ENCODE assay signal across 39 mouse cellular contexts in the genomic region with DNA sequence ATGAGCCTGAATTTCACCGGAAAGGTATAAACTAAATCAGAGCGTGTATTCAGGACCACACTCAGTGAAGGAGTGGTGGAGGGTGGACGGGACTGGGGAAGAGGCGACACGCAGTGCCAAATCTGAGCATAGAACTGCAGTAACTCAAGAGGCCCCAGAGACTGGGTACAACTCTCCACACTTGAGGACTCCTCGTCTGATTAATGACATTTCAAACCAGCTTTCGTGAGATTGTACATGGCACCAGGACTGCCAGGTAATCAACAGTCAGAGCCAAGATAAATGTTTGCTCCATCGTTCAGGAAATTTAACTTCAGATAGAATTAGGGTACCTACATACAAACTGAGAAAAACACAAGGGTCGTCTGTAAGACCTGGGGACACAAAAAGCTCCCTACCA. TPM values are rescaled to one million over a fixed set of nuclear protein-coding genes. Genes with fewer than 3 reads are reported as not detected.
"Had no signal": no experiment of that assay in that cellular context is flagged by ENCODE, and none has a peak within 500 bp of the region (broad histone marks: within the 10 kb centered on the region; RNA-seq: fewer than 3 reads in every experiment).

No protein-coding gene starts in this region.

- DNase-seq: heart, adult 2 months; heart, postnatal 36 days; heart, postnatal 4 days; kidney, adult 11 months; kidney, adult 18-20 months; kidney, adult 2 months; kidney, adult 8-10 months; kidney, adult 9 months; kidney, postnatal 10 days; kidney, postnatal 14 days; kidney, postnatal 25 days; kidney, postnatal 36 days; kidney, postnatal 4 days; layer of hippocampus, adult 9-11 months; layer of hippocampus, postnatal 36 days had no signal

- H3K9me3 ChIP-seq: heart, embryonic 12.5 days; heart, embryonic 13.5 days; heart, embryonic 15.5 days; hindbrain, embryonic 10.5 days; hindbrain, embryonic 12.5 days; hindbrain, embryonic 13.5 days; hindbrain, embryonic 15.5 days; intestine, embryonic 15.5 days; kidney, embryonic 15.5 days had no signal

- H3K36me3 ChIP-seq: heart, embryonic 12.5 days; heart, embryonic 13.5 days; heart, embryonic 15.5 days; hindbrain, embryonic 10.5 days; hindbrain, embryonic 12.5 days; hindbrain, embryonic 13.5 days; hindbrain, embryonic 15.5 days; intestine, embryonic 15.5 days; kidney, embryonic 15.5 days had no signal

- H3K27me3 ChIP-seq: heart, embryonic 15.5 days; hindbrain, embryonic 12.5 days; hindbrain, embryonic 13.5 days; hindbrain, embryonic 15.5 days; intestine, embryonic 15.5 days; kidney, embryonic 15.5 days had no signal

- H3K27ac ChIP-seq: heart, adult 2 months; heart, embryonic 13.5 days; heart, embryonic 15.5 days; hindbrain, embryonic 10.5 days; hindbrain, embryonic 12.5 days; hindbrain, embryonic 13.5 days; hindbrain, embryonic 14.5 days; hindbrain, embryonic 15.5 days; hindbrain, postnatal 0 days; intestine, embryonic 15.5 days; kidney, embryonic 15.5 days; kidney, postnatal 0 days; layer of hippocampus, adult 2 months had no signal

- H3K9ac ChIP-seq: heart, embryonic 12.5 days; heart, embryonic 13.5 days; heart, embryonic 15.5 days; hindbrain, embryonic 12.5 days; hindbrain, embryonic 13.5 days; hindbrain, embryonic 14.5 days; hindbrain, embryonic 15.5 days; intestine, embryonic 15.5 days; kidney, embryonic 15.5 days had no signal

- H3K4me2 ChIP-seq: heart, embryonic 11.5 days; heart, embryonic 12.5 days; heart, embryonic 13.5 days; heart, embryonic 15.5 days; hindbrain, embryonic 12.5 days; hindbrain, embryonic 13.5 days; hindbrain, embryonic 14.5 days; hindbrain, embryonic 15.5 days; intestine, embryonic 15.5 days; kidney, embryonic 15.5 days had no signal

- ATAC-seq: hindbrain, embryonic 16.5 days; hindbrain, postnatal 0 days; inflammation-experienced regulatory T-cells, adult 6 months; intestine, embryonic 15.5 days; intestine, embryonic 16.5 days; intestine, postnatal 0 days had no signal

- H3K4me3 ChIP-seq: heart, adult 2 months; heart, embryonic 12.5 days; heart, embryonic 13.5 days; heart, embryonic 15.5 days; hindbrain, embryonic 10.5 days; hindbrain, embryonic 12.5 days; hindbrain, embryonic 13.5 days; hindbrain, embryonic 15.5 days; intestine, embryonic 15.5 days; kidney, embryonic 15.5 days; layer of hippocampus, adult 2 months had no signal

- H3K4me1 ChIP-seq: heart, embryonic 12.5 days; heart, embryonic 15.5 days; intestine, embryonic 15.5 days; kidney, embryonic 15.5 days had no signal

RNA-seq across cellular contexts. Expression of a gene that starts 33.0 kb away (rescaled TPM):
- total RNA-seq: heart, adult 2 months; heart, postnatal 4 days; hematopoietic stem cell, adult 5-6 weeks; hindbrain, postnatal 0 days; layer of hippocampus, postnatal 36 days; left cerebral cortex, adult 18-20 months had no signal
- polyA plus RNA-seq: heart, embryonic 15.5 days; heart, postnatal 0 days; hindbrain, embryonic 11.5 days; hindbrain, embryonic 12.5 days; hindbrain, embryonic 14.5 days; hindbrain, embryonic 15.5 days; inflammation-experienced regulatory T-cells, adult 6 months; kidney, adult 2 months; kidney, embryonic 15.5 days; kidney, embryonic 16.5 days; kidney, postnatal 0 days; large intestine, adult 2 months had no signal
